Mouse (Mus musculus): Measurements from ENCODE around the gene Wars2.

Wars2 gene

GRCm38 (mm10) chr3:99277973-99278580 is 137.2 kb downstream of the Wars2 start:
- no peak for DNase-seq

- no peak for DNase-seq
These were observed 138.8 kb downstream of the Wars2 start for GRCm38 (mm10) chr3:99279718-99280117.

GRCm38 (mm10) chr3:99281453-99281852 is 140.6 kb downstream of the Wars2 start:
- no peak for DNase-seq

GRCm38 (mm10) chr3:99288302-99288701 is 147.4 kb downstream of the Wars2 start:
- DNase-seq: no peak
